Mouse (Mus musculus) forelimb bud, embryonic 11.5 days (tissue): ENCODE measurements at regions not wholly inside any gene's neighbourhood (a gene's known extent, or its start where the extent isn't known, plus 50 kb on each side); places are given as distances from the start of the nearest gene placed in this dataset.

ENCODE experiments used
- DNase-seq: peaks from one replicate; pipeline ENCODE4 v3.0.0-alpha.2; 2012; ENCODE audit warnings: low read depth, low spot score

- DNase-seq = no peak
These were observed 71.4 kb upstream of the Gli2 start for GRCm38 (mm10) chr1:119124798-119125197.

GRCm38 (mm10) chr1:119124063-119124462 lies 70.6 kb upstream of the Gli2 start:
- DNase-seq = no peak

- DNase-seq = no peak
These were observed 70.0 kb upstream of the Gli2 start for GRCm38 (mm10) chr1:119123402-119123801.

- DNase-seq = no peak
These were observed 69.6 kb upstream of the Gli2 start for GRCm38 (mm10) chr1:119122975-119123374.

GRCm38 (mm10) chr1:119119863-119120569 lies 66.6 kb upstream of the Gli2 start:
- no peak for DNase-seq

- no peak for DNase-seq
These were observed 61.8 kb upstream of the Gli2 start for GRCm38 (mm10) chr1:119115106-119115674.

- DNase-seq = no peak
These were observed 55.2 kb upstream of the Gli2 start for GRCm38 (mm10) chr1:119108578-119108977.

- no peak for DNase-seq
These were observed 53.0 kb upstream of the Gli2 start for GRCm38 (mm10) chr1:119106246-119106975.
